Mouse (Mus musculus): Measurements from ENCODE around the gene Fam189a2. TPM values are rescaled to one million over a fixed set of nuclear protein-coding genes. Genes with fewer than 3 reads are reported as not detected.

Gene Fam189a2
- polyA plus RNA-seq, 1 experiment from 2014 or later = 1.6 TPM

- 65% methylated on average over 2 of the region's 2 CpGs for WGBS
Observed at GRCm38 (mm10) chr19:23968862-23969225, 62.0 kb downstream of the Fam189a2 start.

GRCm38 (mm10) chr19:23968125-23968861, 62.5 kb downstream of the Fam189a2 start:
- 58% methylated on average over 5 of the region's 5 CpGs for WGBS
- Histone ChIP-seq H3K9me3 (replicated peaks; ENCODE audit: control insufficient read depth, low read length) (no peaks in the 10 kb centered on the region), H3K9ac (replicated peaks; ENCODE audit: low read length) (no peak overlapping the region), H3K4me1 (ENCODE audit: control insufficient read depth, insufficient read depth, low read length) (no peaks in the 10 kb centered on the region), H3K27me3 (ENCODE audit: control insufficient read depth, insufficient read depth, low read length) (no peaks in the 10 kb centered on the region), H3K36me3 (replicated peaks; ENCODE audit: control insufficient read depth, insufficient read depth, low read depth, low read length) (no peaks in the 10 kb centered on the region), H3K4me3 (ENCODE audit: low read depth, low read length) (no peak overlapping the region), H3K4me2 (ENCODE audit: low read depth, low read length) (no peak overlapping the region), H3K27ac (replicated peaks; ENCODE audit: low read depth, low read length) (no peak overlapping the region)
- no peak for DNase-seq (ENCODE audit: low spot score)
- ATAC-seq (replicated peaks; ENCODE audit: insufficient number of reproducible peaks, low FRiP score, low TSS enrichment, low read depth) = no peak

More at GRCm38 (mm10) chr19:23968862-23969225, 62.0 kb downstream of the Fam189a2 start:
- H3K4me3 ChIP-seq (ENCODE audit: low read depth, low read length) = no peak overlapping the region
- no peaks in the 10 kb centered on the region for H3K36me3 ChIP-seq (replicated peaks; ENCODE audit: control insufficient read depth, insufficient read depth, low read depth, low read length)
- no peak for ATAC-seq (replicated peaks; ENCODE audit: insufficient number of reproducible peaks, low FRiP score, low TSS enrichment, low read depth)
- no peaks in the 10 kb centered on the region for H3K4me1 ChIP-seq (ENCODE audit: control insufficient read depth, insufficient read depth, low read length)
- no peak overlapping the region for H3K27ac ChIP-seq (replicated peaks; ENCODE audit: low read depth, low read length)
- DNase-seq (ENCODE audit: low spot score) = no peak
- no peak overlapping the region for H3K4me2 ChIP-seq (ENCODE audit: low read depth, low read length)
- no peaks in the 10 kb centered on the region for H3K9me3 ChIP-seq (replicated peaks; ENCODE audit: control insufficient read depth, low read length)
- no peak overlapping the region for H3K9ac ChIP-seq (replicated peaks; ENCODE audit: low read length)
- no peaks in the 10 kb centered on the region for H3K27me3 ChIP-seq (ENCODE audit: control insufficient read depth, insufficient read depth, low read length)

GRCm38 (mm10) chr19:23967156-23967555, 63.7 kb downstream of the Fam189a2 start:
- Histone ChIP-seq H3K27ac (replicated peaks; ENCODE audit: low read depth, low read length) (no peak overlapping the region), H3K4me3 (ENCODE audit: low read depth, low read length) (no peak overlapping the region), H3K9ac (replicated peaks; ENCODE audit: low read length) (no peak overlapping the region), H3K4me2 (ENCODE audit: low read depth, low read length) (no peak overlapping the region), H3K9me3 (replicated peaks; ENCODE audit: control insufficient read depth, low read length) (no peaks in the 10 kb centered on the region), H3K4me1 (ENCODE audit: control insufficient read depth, insufficient read depth, low read length) (no peaks in the 10 kb centered on the region), H3K36me3 (replicated peaks; ENCODE audit: control insufficient read depth, insufficient read depth, low read depth, low read length) (no peaks in the 10 kb centered on the region), H3K27me3 (ENCODE audit: control insufficient read depth, insufficient read depth, low read length) (no peaks in the 10 kb centered on the region)
- DNase-seq (ENCODE audit: low spot score) = no peak
- ATAC-seq (replicated peaks; ENCODE audit: insufficient number of reproducible peaks, low FRiP score, low TSS enrichment, low read depth) = no peak
- 41% methylated on average over 2 of the region's 2 CpGs for WGBS

- Histone ChIP-seq H3K27me3 (ENCODE audit: control insufficient read depth, insufficient read depth, low read length) (no peaks in the 10 kb centered on the region), H3K36me3 (replicated peaks; ENCODE audit: control insufficient read depth, insufficient read depth, low read depth, low read length) (no peaks in the 10 kb centered on the region), H3K4me1 (ENCODE audit: control insufficient read depth, insufficient read depth, low read length) (no peaks in the 10 kb centered on the region), H3K27ac (replicated peaks; ENCODE audit: low read depth, low read length) (no peak overlapping the region), H3K4me3 (ENCODE audit: low read depth, low read length) (no peak overlapping the region), H3K4me2 (ENCODE audit: low read depth, low read length) (no peak overlapping the region), H3K9ac (replicated peaks; ENCODE audit: low read length) (no peak overlapping the region), H3K9me3 (replicated peaks; ENCODE audit: control insufficient read depth, low read length) (no peaks in the 10 kb centered on the region)
- ATAC-seq (replicated peaks; ENCODE audit: insufficient number of reproducible peaks, low FRiP score, low TSS enrichment, low read depth) (no peak), DNase-seq (ENCODE audit: low spot score) (no peak)
- 89% methylated on average over 9 of the region's 9 CpGs for WGBS
Observed at GRCm38 (mm10) chr19:23966376-23966775, 64.4 kb downstream of the Fam189a2 start.

- Histone ChIP-seq H3K4me3 (ENCODE audit: low read depth, low read length) (no peak overlapping the region), H3K9ac (replicated peaks; ENCODE audit: low read length) (no peak overlapping the region), H3K36me3 (replicated peaks; ENCODE audit: control insufficient read depth, insufficient read depth, low read depth, low read length) (no peaks in the 10 kb centered on the region), H3K27me3 (ENCODE audit: control insufficient read depth, insufficient read depth, low read length) (no peaks in the 10 kb centered on the region), H3K4me2 (ENCODE audit: low read depth, low read length) (no peak overlapping the region), H3K4me1 (ENCODE audit: control insufficient read depth, insufficient read depth, low read length) (no peaks in the 10 kb centered on the region), H3K9me3 (replicated peaks; ENCODE audit: control insufficient read depth, low read length) (no peaks in the 10 kb centered on the region), H3K27ac (replicated peaks; ENCODE audit: low read depth, low read length) (no peak overlapping the region)
- 66% methylated on average over 10 of the region's 10 CpGs for WGBS
- DNase-seq (ENCODE audit: low spot score) (no peak), ATAC-seq (replicated peaks; ENCODE audit: insufficient number of reproducible peaks, low FRiP score, low TSS enrichment, low read depth) (no peak)
Observed at GRCm38 (mm10) chr19:23964401-23964910, 66.4 kb downstream of the Fam189a2 start.

- no peak overlapping the region for H3K4me2 ChIP-seq (ENCODE audit: low read depth, low read length)
- H3K27ac ChIP-seq (replicated peaks; ENCODE audit: low read depth, low read length) = no peak overlapping the region
- H3K36me3 ChIP-seq (replicated peaks; ENCODE audit: control insufficient read depth, insufficient read depth, low read depth, low read length) = no peaks in the 10 kb centered on the region
- H3K4me3 ChIP-seq (ENCODE audit: low read depth, low read length) = no peak overlapping the region
- ATAC-seq (replicated peaks; ENCODE audit: insufficient number of reproducible peaks, low FRiP score, low TSS enrichment, low read depth) = peak; percentile 63
- H3K27me3 ChIP-seq (ENCODE audit: control insufficient read depth, insufficient read depth, low read length) = no peaks in the 10 kb centered on the region
- H3K4me1 ChIP-seq (ENCODE audit: control insufficient read depth, insufficient read depth, low read length) = no peaks in the 10 kb centered on the region
- peak; percentile 80 for DNase-seq (ENCODE audit: low spot score)
- WGBS = 0% methylated on average over 8 of the region's 8 CpGs
- no peak overlapping the region for H3K9ac ChIP-seq (replicated peaks; ENCODE audit: low read length)
- no peaks in the 10 kb centered on the region for H3K9me3 ChIP-seq (replicated peaks; ENCODE audit: control insufficient read depth, low read length)
Observed at GRCm38 (mm10) chr19:23961516-23961915, 69.3 kb downstream of the Fam189a2 start.

- no peak overlapping the region for H3K4me3 ChIP-seq (ENCODE audit: low read depth, low read length)
- no peak overlapping the region for H3K4me2 ChIP-seq (ENCODE audit: low read depth, low read length)
- no peaks in the 10 kb centered on the region for H3K36me3 ChIP-seq (replicated peaks; ENCODE audit: control insufficient read depth, insufficient read depth, low read depth, low read length)
- H3K27ac ChIP-seq (replicated peaks; ENCODE audit: low read depth, low read length) = no peak overlapping the region
- no peaks in the 10 kb centered on the region for H3K4me1 ChIP-seq (ENCODE audit: control insufficient read depth, insufficient read depth, low read length)
- no peak for ATAC-seq (replicated peaks; ENCODE audit: insufficient number of reproducible peaks, low FRiP score, low TSS enrichment, low read depth)
- H3K9me3 ChIP-seq (replicated peaks; ENCODE audit: control insufficient read depth, low read length) = no peaks in the 10 kb centered on the region
- WGBS = 82% methylated on average over 5 of the region's 6 CpGs
- no peak for DNase-seq (ENCODE audit: low spot score)
- H3K27me3 ChIP-seq (ENCODE audit: control insufficient read depth, insufficient read depth, low read length) = no peaks in the 10 kb centered on the region
- H3K9ac ChIP-seq (replicated peaks; ENCODE audit: low read length) = no peak overlapping the region
Observed at GRCm38 (mm10) chr19:23960831-23961447, 69.9 kb downstream of the Fam189a2 start.

GRCm38 (mm10) chr19:23960275-23960674, 70.5 kb downstream of the Fam189a2 start:
- Histone ChIP-seq H3K4me1 (ENCODE audit: control insufficient read depth, insufficient read depth, low read length) (no peaks in the 10 kb centered on the region), H3K9me3 (replicated peaks; ENCODE audit: control insufficient read depth, low read length) (no peaks in the 10 kb centered on the region), H3K27ac (replicated peaks; ENCODE audit: low read depth, low read length) (no peak overlapping the region), H3K4me2 (ENCODE audit: low read depth, low read length) (no peak overlapping the region), H3K27me3 (ENCODE audit: control insufficient read depth, insufficient read depth, low read length) (no peaks in the 10 kb centered on the region), H3K9ac (replicated peaks; ENCODE audit: low read length) (no peak overlapping the region), H3K36me3 (replicated peaks; ENCODE audit: control insufficient read depth, insufficient read depth, low read depth, low read length) (no peaks in the 10 kb centered on the region), H3K4me3 (ENCODE audit: low read depth, low read length) (no peak overlapping the region)
- 36% methylated on average over 3 of the region's 3 CpGs for WGBS
- DNase-seq (ENCODE audit: low spot score) (no peak), ATAC-seq (replicated peaks; ENCODE audit: insufficient number of reproducible peaks, low FRiP score, low TSS enrichment, low read depth) (no peak)
